Mouse (Mus musculus) heart, embryonic 14.5 days (tissue): ENCODE measurements at regions not wholly inside any gene's neighbourhood (a gene's known extent, or its start where the extent isn't known, plus 50 kb on each side); places are given as distances from the start of the nearest gene placed in this dataset.

ENCODE experiments used
- ATAC-seq: fragments of 200-750 bp; cut with Nextera tagmentation; 2 replicates; pipeline ENCODE4 v1.8.0; 2017; ENCODE audit warnings: low read depth, moderate TSS enrichment; ENCODE audit not compliant: insufficient number of reproducible peaks, insufficient read depth, low FRiP score
- H3K27ac ChIP-seq, 2 experiments: fragments of 200-500 bp in 1 of 2; fragments of 300-500 bp in 1 of 2; sonication (generic) in 1 of 2; replicated peaks in 1 of 2; 2 replicates each; pipeline ENCODE4 v1.5.1; 2012 to 2014; ENCODE audit warnings: low read depth in 2 of 2, low read length in 2 of 2, control low read depth in 1 of 2, mild to moderate bottlenecking in 1 of 2, mixed read lengths in 1 of 2; ENCODE audit not compliant: control insufficient read depth in 1 of 2, insufficient read depth in 1 of 2
- H3K27me3 ChIP-seq: fragments of 300-500 bp; sonication (generic); 2 replicates; pipeline ENCODE4 v1.6.1; 2014; ENCODE audit warnings: mild to moderate bottlenecking, low read length, control low read depth; ENCODE audit not compliant: control insufficient read depth, insufficient read depth
- H3K36me3 ChIP-seq: fragments of 300-500 bp; sonication (generic); 2 replicates; pipeline ENCODE4 v1.6.1; 2014; ENCODE audit warnings: mild to moderate bottlenecking, control low read depth, low read length, mixed read lengths; ENCODE audit not compliant: control insufficient read depth, insufficient read depth
- H3K4me1 ChIP-seq, 2 experiments: fragments of 200-500 bp in 1 of 2; fragments of 300-500 bp in 1 of 2; sonication (generic) in 1 of 2; 2 replicates each; pipeline ENCODE4 v1.6.1; 2012 to 2014; ENCODE audit warnings: low read length in 2 of 2, control low read depth in 1 of 2, mixed read lengths in 1 of 2; ENCODE audit not compliant: control insufficient read depth in 2 of 2, insufficient read depth in 2 of 2
- H3K4me2 ChIP-seq: fragments of 300-500 bp; sonication (generic); 2 replicates; pipeline ENCODE4 v1.6.1; 2014; ENCODE audit warnings: mild to moderate bottlenecking, low read length
- H3K4me3 ChIP-seq, 2 experiments: fragments of 200-500 bp in 1 of 2; fragments of 300-500 bp in 1 of 2; sonication (generic) in 1 of 2; 2 replicates each; pipeline ENCODE4 v1.5.1; 2012 to 2014; ENCODE audit warnings: low read length in 2 of 2, mild to moderate bottlenecking in 2 of 2, control low read depth in 1 of 2, low read depth in 1 of 2, moderate library complexity in 1 of 2; ENCODE audit not compliant: control insufficient read depth in 1 of 2, insufficient read depth in 1 of 2
- H3K9ac ChIP-seq: fragments of 300-500 bp; sonication (generic); 2 replicates; pipeline ENCODE4 v1.6.1; 2014; ENCODE audit warnings: mild to moderate bottlenecking, low read length
- H3K9me3 ChIP-seq: fragments of 300-500 bp; sonication (generic); 2 replicates; pipeline ENCODE4 v1.6.1; 2016; ENCODE audit warnings: low read length, control low read depth; ENCODE audit not compliant: control insufficient read depth
- WGBS: fragments of 180-500 bp; shearing (Covaris S2); extraction: QIAGEN DNeasy Blood & Tissue Kit; methylation state at CpG from one replicate; pipeline ENCODE4 v1.1.7; 2014; 5-methylcytosine and 5-hydroxymethylcytosine counted together

DNA sequence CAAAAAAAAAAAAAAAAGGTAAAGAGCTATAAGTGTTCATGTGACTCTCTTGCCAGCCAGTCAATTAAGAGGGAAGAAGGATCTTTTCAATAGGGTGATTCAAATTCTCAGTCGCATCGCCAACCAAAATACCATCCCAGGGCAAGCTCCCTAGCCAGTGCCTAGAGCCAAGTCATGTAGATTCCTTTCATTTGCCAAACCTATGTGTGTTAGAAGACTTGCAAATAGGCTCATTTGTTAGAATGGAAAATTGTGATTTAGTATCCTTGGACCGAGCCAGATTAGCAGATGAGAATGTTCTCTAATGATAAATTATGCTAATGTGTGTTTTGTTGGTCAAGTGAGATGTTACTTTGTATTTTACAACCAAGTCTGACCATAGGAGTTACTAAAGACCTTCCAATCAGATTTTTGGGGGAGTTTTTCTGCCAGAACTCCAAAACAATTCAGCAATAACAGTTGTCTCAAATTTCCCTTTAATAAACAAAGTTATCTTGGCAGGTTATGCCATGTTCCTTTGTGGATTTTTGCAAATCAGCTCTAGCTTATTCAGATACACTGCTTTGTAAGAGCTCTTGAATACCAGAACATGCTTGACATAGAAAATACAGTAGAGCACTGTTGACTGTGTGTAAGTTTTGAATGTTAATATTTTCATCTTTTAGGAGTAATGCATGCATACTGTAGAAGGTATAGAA lies 328.4 kb upstream of the Pard3b start:
- Histone ChIP-seq H3K36me3 (no peaks in the 10 kb centered on the region), H3K4me1 (no peaks in the 10 kb centered on the region), H3K9ac (no peak overlapping the region), H3K4me2 (no peak overlapping the region), H3K27me3 (no peaks in the 10 kb centered on the region), H3K9me3 (no peaks in the 10 kb centered on the region), H3K27ac (no peak overlapping the region), H3K4me3 (no peak overlapping the region)
- WGBS = 93% methylated on average over 3 of the region's 3 CpGs
- no peak for ATAC-seq

DNA sequence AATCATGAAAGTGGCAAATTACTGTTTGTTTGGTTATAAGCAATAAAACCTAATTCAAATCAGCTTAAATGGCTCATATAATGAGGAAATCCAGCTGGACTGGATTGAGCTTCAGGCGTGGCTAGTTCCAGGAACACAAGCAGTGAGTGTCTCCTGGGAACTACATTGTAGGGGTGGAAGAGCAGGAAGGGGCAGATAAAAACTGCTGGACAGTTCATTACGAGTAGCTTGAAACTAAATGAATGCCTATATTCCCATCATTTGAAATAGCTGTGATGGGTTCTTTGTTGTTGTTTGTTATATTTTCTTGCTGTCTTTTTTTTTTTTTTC lies 327.9 kb upstream of the Pard3b start:
- 56% methylated on average over 2 of the region's 2 CpGs for WGBS
- Histone ChIP-seq H3K4me1 (no peaks in the 10 kb centered on the region), H3K4me2 (no peak overlapping the region), H3K27ac (no peak overlapping the region), H3K27me3 (no peaks in the 10 kb centered on the region), H3K4me3 (no peak overlapping the region), H3K36me3 (no peaks in the 10 kb centered on the region), H3K9me3 (no peaks in the 10 kb centered on the region), H3K9ac (no peak overlapping the region)
- no peak for ATAC-seq

DNA sequence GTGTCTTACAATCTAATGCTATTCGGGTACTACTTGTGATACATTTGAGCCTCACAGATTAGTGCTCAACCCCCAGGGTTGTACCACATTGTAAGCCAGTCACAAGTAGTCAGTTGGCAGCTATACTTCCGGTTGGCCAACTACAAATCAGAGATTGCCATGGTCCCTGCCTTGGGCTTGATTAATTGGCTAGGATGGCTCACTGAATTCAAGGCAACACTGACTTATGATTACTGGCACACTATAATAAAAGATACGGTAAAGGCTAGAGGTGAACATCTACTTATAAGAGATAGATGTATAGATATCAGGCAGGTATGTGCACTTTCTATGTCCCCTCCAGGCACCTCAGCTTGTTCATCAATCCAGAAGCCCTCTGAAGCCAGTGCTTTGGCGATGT lies 325.4 kb upstream of the Pard3b start:
- no peak overlapping the region for H3K27ac ChIP-seq
- no peaks in the 10 kb centered on the region for H3K9me3 ChIP-seq
- no peak overlapping the region for H3K4me2 ChIP-seq
- WGBS = 86% methylated on average over 4 of the region's 4 CpGs
- H3K4me3 ChIP-seq = no peak overlapping the region
- H3K27me3 ChIP-seq = no peaks in the 10 kb centered on the region
- no peak overlapping the region for H3K9ac ChIP-seq
- H3K36me3 ChIP-seq = no peaks in the 10 kb centered on the region
- no peaks in the 10 kb centered on the region for H3K4me1 ChIP-seq
- no peak for ATAC-seq

DNA sequence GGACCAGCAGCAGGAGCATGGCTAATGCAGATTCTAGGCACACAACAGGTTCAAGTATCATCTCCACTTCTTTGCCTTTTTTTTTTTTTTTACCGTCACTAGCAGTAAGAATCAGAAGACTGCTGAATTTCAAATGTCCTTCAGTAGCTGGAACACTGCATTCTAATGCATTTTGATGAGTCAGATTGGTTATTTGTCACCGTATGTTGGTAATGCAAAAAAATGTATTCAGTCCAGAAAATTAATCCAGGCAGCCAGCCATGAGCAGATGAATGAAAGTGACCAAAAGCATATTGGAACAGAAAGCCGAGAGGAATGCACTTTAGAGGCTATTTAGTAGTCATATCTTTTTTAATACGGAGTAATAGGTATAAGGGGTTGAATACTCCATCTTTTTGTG lies 322.4 kb upstream of the Pard3b start:
- no peak for ATAC-seq
- no peaks in the 10 kb centered on the region for H3K36me3 ChIP-seq
- no peak overlapping the region for H3K9ac ChIP-seq
- no peaks in the 10 kb centered on the region for H3K9me3 ChIP-seq
- 84% methylated on average over 4 of the region's 4 CpGs for WGBS
- H3K4me3 ChIP-seq = no peak overlapping the region
- no peak overlapping the region for H3K4me2 ChIP-seq
- H3K27me3 ChIP-seq = no peaks in the 10 kb centered on the region
- H3K4me1 ChIP-seq = no peaks in the 10 kb centered on the region
- no peak overlapping the region for H3K27ac ChIP-seq

DNA sequence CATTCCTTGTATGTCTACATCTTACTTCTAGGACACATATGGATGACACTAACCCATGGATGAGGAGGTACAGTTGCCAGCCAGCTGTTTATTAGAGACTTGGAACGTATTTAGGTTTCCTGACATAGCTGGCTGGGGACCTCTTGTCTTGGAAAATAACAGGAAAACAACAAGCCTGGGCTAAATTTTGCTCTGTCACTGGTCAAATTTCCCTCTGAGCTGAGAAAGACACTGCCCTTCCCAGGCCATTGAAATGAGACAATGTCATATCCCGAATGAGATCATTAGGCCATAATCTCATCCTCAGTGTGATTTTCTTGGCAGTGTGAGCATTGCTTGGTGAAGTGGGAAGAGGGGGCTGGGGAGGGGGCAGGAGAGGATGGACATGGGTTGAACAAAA lies 321.9 kb upstream of the Pard3b start:
- WGBS = 73% methylated on average over 2 of the region's 2 CpGs
- no peak overlapping the region for H3K27ac ChIP-seq
- no peaks in the 10 kb centered on the region for H3K36me3 ChIP-seq

DNA sequence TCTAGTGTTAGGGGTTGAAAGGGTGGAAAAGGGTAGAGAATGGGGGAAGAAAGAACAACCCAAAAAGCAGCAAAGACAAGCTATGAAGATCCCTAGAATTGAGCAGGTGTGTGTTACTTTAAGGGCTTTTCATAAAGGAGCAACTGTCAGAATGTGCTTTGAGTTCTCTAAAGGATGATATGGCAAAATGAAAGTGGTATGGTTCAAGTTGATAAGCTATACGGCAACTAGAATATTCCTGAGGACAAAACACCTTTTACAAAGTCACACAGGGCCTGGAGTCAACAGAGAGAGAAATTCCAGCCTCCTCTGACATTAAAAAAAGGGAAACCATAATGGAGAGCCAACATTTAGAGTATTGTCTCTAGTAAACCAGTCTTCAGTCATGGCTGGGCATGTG lies 320.6 kb upstream of the Pard3b start:
- Histone ChIP-seq H3K9ac (no peak overlapping the region), H3K4me1 (peaks cover 0 to 2% of the 10 kb centered on the region in 2 experiments; a peak in 1 of 4 replicates), H3K27ac (no peak overlapping the region), H3K4me2 (no peak overlapping the region), H3K36me3 (no peaks in the 10 kb centered on the region), H3K27me3 (no peaks in the 10 kb centered on the region), H3K4me3 (no peak overlapping the region), H3K9me3 (no peaks in the 10 kb centered on the region)
- WGBS = 76% methylated on average over 1 of the region's 1 CpGs
- ATAC-seq = no peak

More for the DNA sequence above, 321.9 kb upstream of the Pard3b start:
- H3K4me3 ChIP-seq = no peak overlapping the region
- H3K27me3 ChIP-seq = no peaks in the 10 kb centered on the region
- no peak overlapping the region for H3K4me2 ChIP-seq
- ATAC-seq = no peak
- no peaks in the 10 kb centered on the region for H3K9me3 ChIP-seq
- no peak overlapping the region for H3K9ac ChIP-seq
- peaks cover 0 to 1% of the 10 kb centered on the region in 2 experiments; a peak in 1 of 4 replicates for H3K4me1 ChIP-seq

DNA sequence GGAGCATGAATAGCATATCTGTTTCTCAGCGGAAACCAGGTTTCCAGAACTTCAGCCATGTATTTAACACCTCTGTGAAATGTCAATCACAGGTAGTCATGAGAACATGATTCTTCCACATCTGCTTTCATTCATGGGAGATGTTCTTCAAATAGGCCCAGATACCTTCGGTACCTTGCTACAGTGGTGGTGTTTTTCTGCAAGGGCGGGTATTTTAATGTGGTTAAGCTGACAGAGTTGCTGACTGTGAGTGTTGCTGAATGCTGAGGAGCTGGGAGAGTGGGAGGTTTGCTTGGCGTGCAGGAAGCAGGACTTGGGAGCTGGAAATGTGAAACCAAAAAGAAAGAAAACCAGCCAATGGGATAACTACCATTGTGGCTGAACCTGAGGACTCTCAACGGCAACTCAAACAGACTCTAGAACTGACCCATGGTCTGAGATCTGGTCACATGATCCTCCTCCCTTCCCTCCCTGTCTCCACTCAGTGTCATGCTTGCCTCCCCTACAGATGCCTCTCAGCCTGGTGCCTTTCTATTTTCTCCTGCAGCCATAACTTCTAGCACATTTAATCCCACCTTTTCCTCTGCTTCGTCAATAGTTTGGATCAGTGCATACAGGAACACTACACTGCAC lies 317.0 kb upstream of the Pard3b start:
- H3K27ac ChIP-seq = no peak overlapping the region
- H3K27me3 ChIP-seq = no peaks in the 10 kb centered on the region
- whole genome bisulfite sequencing = 55% methylated on average over 6 of the region's 6 CpGs
- no peak overlapping the region for H3K4me3 ChIP-seq
- H3K4me2 ChIP-seq = no peak overlapping the region
- H3K36me3 ChIP-seq = no peaks in the 10 kb centered on the region
- H3K4me1 ChIP-seq = peaks cover 0 to 2% of the 10 kb centered on the region in 2 experiments; a peak in 1 of 4 replicates
- H3K9me3 ChIP-seq = no peaks in the 10 kb centered on the region
- H3K9ac ChIP-seq = no peak overlapping the region
- ATAC-seq = no peak

DNA sequence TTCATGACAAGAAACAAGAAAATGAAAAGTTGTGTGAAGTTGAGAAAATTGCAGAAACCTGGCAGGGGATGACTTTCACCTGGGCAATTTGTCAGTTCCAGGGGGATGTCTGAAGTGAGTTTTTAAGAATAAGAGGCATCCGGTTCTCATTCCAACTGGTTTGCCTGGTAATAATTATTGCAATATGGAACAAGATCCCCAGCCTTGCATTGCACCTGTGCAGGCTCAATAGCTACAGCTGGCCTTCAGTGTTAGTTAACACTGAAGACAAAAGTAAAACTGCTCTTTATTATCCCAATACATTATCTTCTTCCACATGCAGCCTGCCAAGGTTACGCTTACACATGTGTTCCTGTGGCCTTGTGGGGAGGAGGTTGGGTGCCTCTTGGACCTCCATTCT lies 307.2 kb upstream of the Pard3b start:
- no peaks in the 10 kb centered on the region for H3K27me3 ChIP-seq
- H3K4me3 ChIP-seq = no peak overlapping the region
- no peaks in the 10 kb centered on the region for H3K36me3 ChIP-seq
- H3K9me3 ChIP-seq = no peaks in the 10 kb centered on the region
- H3K9ac ChIP-seq = no peak overlapping the region
- H3K4me2 ChIP-seq = no peak overlapping the region
- WGBS = 95% methylated on average over 2 of the region's 2 CpGs
- ATAC-seq = no peak
- H3K4me1 ChIP-seq = no peaks in the 10 kb centered on the region
- no peak overlapping the region for H3K27ac ChIP-seq
